Mouse (Mus musculus) layer of hippocampus, adult 11-12 months (tissue): ENCODE measurements at regions not wholly inside any gene's neighbourhood (a gene's known extent, or its start where the extent isn't known, plus 50 kb on each side); places are given as distances from the start of the nearest gene placed in this dataset.
A peak's percentile ranks its signal among the peaks of the same experiment; 100 is the strongest.

Source experiments
- DNase-seq: peaks from one replicate; pipeline ENCODE4 v3.0.0; 2022; ENCODE audit warnings: low spot score

- peak; percentile 80 for DNase-seq
These were observed 319.5 kb downstream of the Med13l start for GRCm38 (mm10) chr5:118879808-118880478.

- DNase-seq: no peak
These were observed 320.1 kb downstream of the Med13l start for GRCm38 (mm10) chr5:118880546-118880945.

GRCm38 (mm10) chr5:118881886-118882285 lies 321.4 kb downstream of the Med13l start:
- DNase-seq: no peak

GRCm38 (mm10) chr5:118888131-118888530 lies 327.7 kb downstream of the Med13l start:
- DNase-seq: no peak

GRCm38 (mm10) chr5:118891131-118891530 lies 330.7 kb downstream of the Med13l start:
- DNase-seq: peak; percentile 73

- no peak for DNase-seq
These were observed 347.7 kb downstream of the Med13l start for GRCm38 (mm10) chr5:118908224-118908623.

GRCm38 (mm10) chr5:118909756-118910155 lies 349.3 kb downstream of the Med13l start:
- DNase-seq: no peak

- no peak for DNase-seq
These were observed 353.8 kb downstream of the Med13l start for GRCm38 (mm10) chr5:118914191-118914750.

- no peak for DNase-seq
These were observed 362.9 kb downstream of the Med13l start for GRCm38 (mm10) chr5:118923357-118923756.

GRCm38 (mm10) chr5:118929037-118929436 lies 368.6 kb downstream of the Med13l start:
- DNase-seq: no peak

GRCm38 (mm10) chr5:118929990-118930501 lies 369.6 kb downstream of the Med13l start:
- no peak for DNase-seq

- no peak for DNase-seq
These were observed 379.0 kb downstream of the Med13l start for GRCm38 (mm10) chr5:118939336-118940039.

- no peak for DNase-seq
These were observed 383.8 kb downstream of the Med13l start for GRCm38 (mm10) chr5:118944256-118944655.

- DNase-seq: peak; percentile 5
These were observed 385.6 kb downstream of the Med13l start for GRCm38 (mm10) chr5:118946090-118946489.

- DNase-seq: no peak
These were observed 386.5 kb downstream of the Med13l start for GRCm38 (mm10) chr5:118946994-118947393.

GRCm38 (mm10) chr5:118948119-118948786 lies 387.8 kb downstream of the Med13l start:
- no peak for DNase-seq

GRCm38 (mm10) chr5:118951067-118951466 lies 390.6 kb downstream of the Med13l start:
- DNase-seq: no peak

- no peak for DNase-seq
These were observed 400.1 kb downstream of the Med13l start for GRCm38 (mm10) chr5:118960521-118961001.

GRCm38 (mm10) chr5:118961091-118961490 lies 400.6 kb downstream of the Med13l start:
- DNase-seq: no peak

GRCm38 (mm10) chr5:118962152-118962551 lies 401.7 kb downstream of the Med13l start:
- no peak for DNase-seq

- DNase-seq: no peak
These were observed 402.5 kb downstream of the Med13l start for GRCm38 (mm10) chr5:118963001-118963400.

- DNase-seq: no peak
These were observed 406.4 kb downstream of the Med13l start for GRCm38 (mm10) chr5:118966901-118967300.
